Mouse (Mus musculus) forebrain, embryonic 10.5 days (tissue): ENCODE data around the gene Ccdc85c. TPM values are rescaled to one million over a fixed set of nuclear protein-coding genes. Genes with fewer than 3 reads are reported as not detected.

Experiments used
- DNase-seq: peaks from one replicate; pipeline ENCODE4 v3.0.0-alpha.2; 2017; ENCODE audit warnings: low spot score; ENCODE audit errors: extremely low spot score
- H3K27ac ChIP-seq: fragments of 300-500 bp; sonication (generic); 2 replicates; pipeline ENCODE4 v1.5.1; 2016; ENCODE audit warnings: mild to moderate bottlenecking
- H3K27me3 ChIP-seq: fragments of 300-500 bp; sonication (generic); 2 replicates; pipeline ENCODE4 v1.6.1; 2016; ENCODE audit warnings: mild to moderate bottlenecking; ENCODE audit not compliant: poor library complexity, severe bottlenecking
- H3K36me3 ChIP-seq: fragments of 300-500 bp; sonication (generic); replicated peaks from 2 replicates; pipeline ENCODE4 v1.6.1; 2016; ENCODE audit warnings: mild to moderate bottlenecking, moderate library complexity
- H3K4me1 ChIP-seq: fragments of 300-500 bp; sonication (generic); 2 replicates; pipeline ENCODE4 v1.6.1; 2016
- H3K4me3 ChIP-seq: fragments of 300-500 bp; sonication (generic); 2 replicates; pipeline ENCODE4 v1.5.1; 2016; ENCODE audit warnings: mild to moderate bottlenecking, moderate library complexity
- H3K9me3 ChIP-seq: fragments of 300-500 bp; sonication (generic); 2 replicates; pipeline ENCODE4 v1.6.1; 2016; ENCODE audit warnings: mild to moderate bottlenecking, moderate library complexity
- WGBS: fragments of 180-500 bp; shearing (Covaris S2); methylation state at CpG from one replicate; pipeline ENCODE4 v1.1.7; 2016; 5-methylcytosine and 5-hydroxymethylcytosine counted together
- polyA plus RNA-seq: library from polyadenylated mRNA; unstranded; fragments of >200 nt; fragmentation: Nextera tagmentation; extraction: Ambion mirVana; gene quantifications from 2 replicates; pipeline ENCODE4 v1.2.1, GENCODE M21; 2016

The Ccdc85c gene
- polyA plus RNA-seq, 1 experiment from 2014 or later = 14.6 TPM

DNA sequence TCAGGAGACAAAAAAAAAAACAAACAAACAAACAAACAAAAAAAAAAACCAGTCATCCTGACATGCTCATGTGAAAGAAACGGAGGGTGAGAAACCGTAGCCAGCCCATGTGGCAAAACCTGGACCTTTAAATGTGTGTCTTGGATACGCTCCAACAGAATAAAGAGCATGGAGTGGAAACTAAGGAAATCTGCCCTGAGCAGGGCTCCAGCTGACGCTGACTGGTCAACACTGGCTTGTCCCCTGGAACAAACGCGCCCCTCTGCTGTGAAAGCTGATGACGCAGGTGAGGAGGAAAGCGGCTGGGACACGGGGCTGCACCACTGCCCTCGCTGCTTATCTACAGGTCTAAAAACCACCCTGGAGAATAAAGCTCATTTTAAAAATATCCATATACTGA lies 18.5 kb downstream of the Ccdc85c start:
- 0 out of 2 replicates have a peak, but pooled peaks cover 2% of the 10 kb centered on the region for H3K36me3 ChIP-seq
- peaks cover 97% of the 10 kb centered on the region for H3K4me1 ChIP-seq
- DNase-seq = no peak
- no peaks in the 10 kb centered on the region for H3K27me3 ChIP-seq
- no peaks in the 10 kb centered on the region for H3K9me3 ChIP-seq
- 66% methylated on average over 10 of the region's 10 CpGs for WGBS
- no peak overlapping the region for H3K27ac ChIP-seq
- H3K4me3 ChIP-seq = no peak overlapping the region

DNA sequence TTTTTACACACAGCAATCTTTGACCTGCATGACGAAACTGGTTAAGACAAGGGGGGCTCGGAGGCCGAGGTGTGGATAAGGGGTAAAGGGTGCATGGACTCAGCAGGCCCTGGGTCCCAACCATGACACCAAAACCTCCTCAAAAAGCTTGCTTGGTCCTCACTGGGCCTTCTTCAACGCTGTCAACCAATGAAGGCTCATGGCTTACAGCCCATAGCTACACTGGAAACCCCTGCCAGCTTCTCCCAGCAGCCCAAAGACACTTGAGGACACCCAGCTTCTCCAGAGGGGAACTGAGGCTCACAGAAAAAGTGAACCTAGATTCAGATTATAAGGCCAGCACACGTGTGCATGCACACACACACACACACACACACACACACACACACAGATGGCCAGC lies 19.3 kb downstream of the Ccdc85c start:
- peaks cover 97% of the 10 kb centered on the region for H3K4me1 ChIP-seq
- H3K9me3 ChIP-seq = no peaks in the 10 kb centered on the region
- H3K27me3 ChIP-seq = no peaks in the 10 kb centered on the region
- no peak for DNase-seq
- H3K36me3 ChIP-seq = 0 out of 2 replicates have a peak, but pooled peaks cover 2% of the 10 kb centered on the region
- H3K4me3 ChIP-seq = peak overlapping the region; percentile 15; the same call in 1 of the 2 replicates
- H3K27ac ChIP-seq = peak overlapping the region; percentile 78
- WGBS = 28% methylated on average over 5 of the region's 5 CpGs

DNA sequence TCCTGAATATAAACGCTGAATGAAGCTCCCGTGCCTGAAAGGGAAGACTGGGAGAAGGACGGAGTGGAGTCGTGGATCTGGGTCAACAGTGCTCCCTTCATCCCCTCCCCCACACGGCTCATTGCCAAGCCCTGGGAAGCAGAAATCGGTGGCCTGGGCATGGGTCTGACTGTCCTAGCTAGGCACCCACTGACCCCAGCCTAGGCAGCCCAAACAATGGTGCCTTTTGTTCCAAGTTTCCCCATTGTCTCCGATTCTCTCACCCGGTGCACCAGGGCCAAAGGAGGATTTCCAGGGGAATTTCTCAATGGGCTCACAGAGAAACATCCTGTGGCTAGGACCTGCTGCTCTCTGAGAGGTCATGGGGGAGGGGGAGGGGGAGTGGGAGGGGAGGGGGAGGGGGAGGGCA lies 19.7 kb downstream of the Ccdc85c start:
- 5% methylated on average over 8 of the region's 8 CpGs for WGBS
- Histone ChIP-seq H3K4me1 (peaks cover 94% of the 10 kb centered on the region), H3K4me3 (peak overlapping the region; percentile 15; the same call in 1 of the 2 replicates), H3K9me3 (no peaks in the 10 kb centered on the region), H3K27me3 (no peaks in the 10 kb centered on the region), H3K27ac (peak overlapping the region; percentile 78), H3K36me3 (0 out of 2 replicates have a peak, but pooled peaks cover 2% of the 10 kb centered on the region)
- DNase-seq = peak; percentile 57

DNA sequence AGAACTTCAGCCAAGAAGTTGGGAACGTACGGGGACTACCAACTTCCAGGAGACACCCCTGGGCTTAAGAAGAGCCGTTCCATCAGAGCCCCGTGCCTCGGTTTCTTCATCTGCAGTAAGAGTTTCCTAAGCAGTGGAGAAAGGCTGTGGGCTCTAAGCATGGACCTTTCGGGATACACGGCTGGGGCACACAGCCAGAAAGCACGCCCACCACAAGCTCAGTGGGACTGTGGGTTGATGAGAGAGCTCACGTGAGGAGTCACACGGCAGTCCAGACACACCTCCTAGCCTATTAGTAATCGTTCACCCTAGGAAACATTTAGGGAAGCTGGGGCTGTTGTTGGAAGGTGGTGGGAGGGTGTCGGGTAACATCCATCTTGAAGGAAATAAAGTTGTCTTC lies 22.2 kb downstream of the Ccdc85c start:
- Histone ChIP-seq H3K4me1 (peaks cover 88% of the 10 kb centered on the region), H3K27ac (no peak overlapping the region), H3K36me3 (peaks cover 14% of the 10 kb centered on the region), H3K27me3 (no peaks in the 10 kb centered on the region), H3K9me3 (no peaks in the 10 kb centered on the region), H3K4me3 (no peak overlapping the region)
- 82% methylated on average over 12 of the region's 12 CpGs for WGBS
- DNase-seq = no peak

DNA sequence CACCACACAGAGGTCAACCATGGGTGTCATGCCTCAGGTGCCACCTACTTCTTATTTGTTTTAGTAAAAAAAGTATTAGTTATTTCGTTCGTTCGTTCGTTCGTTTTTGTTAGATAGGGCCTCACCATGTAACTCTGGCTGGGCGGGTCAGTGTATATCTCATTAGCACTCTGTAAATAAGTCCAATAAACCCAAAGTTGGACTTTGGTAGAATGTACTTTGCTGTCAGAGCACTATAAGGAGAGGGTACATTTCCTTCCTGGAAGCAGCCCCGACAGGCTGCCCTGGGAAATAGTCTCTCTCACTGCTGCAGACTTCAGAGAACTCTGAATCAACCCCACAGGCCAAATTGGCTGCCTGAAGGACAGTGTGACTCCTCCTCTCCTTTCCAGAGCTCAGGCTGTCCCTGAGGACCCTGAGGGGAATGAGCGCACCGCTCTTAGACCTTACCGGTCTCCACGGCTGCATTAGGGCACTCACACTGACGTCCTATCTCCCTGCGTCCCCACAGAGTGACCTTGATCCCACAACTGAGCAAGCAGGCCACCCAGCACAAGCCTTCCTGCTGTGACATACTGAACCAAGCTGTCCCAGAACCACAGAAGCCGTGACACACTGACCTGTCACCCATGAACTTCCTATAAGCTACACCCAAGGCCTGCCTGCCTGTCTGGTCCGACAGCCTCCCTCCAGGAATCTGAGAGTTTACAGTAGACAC lies 23.2 kb downstream of the Ccdc85c start:
- Histone ChIP-seq H3K36me3 (peaks cover 16% of the 10 kb centered on the region), H3K4me3 (no peak overlapping the region), H3K9me3 (no peaks in the 10 kb centered on the region), H3K27me3 (no peaks in the 10 kb centered on the region), H3K4me1 (peaks cover 89% of the 10 kb centered on the region), H3K27ac (peak overlapping the region; percentile 21)
- DNase-seq = no peak
- WGBS = 88% methylated on average over 15 of the region's 15 CpGs

- Histone ChIP-seq H3K4me1 (peaks cover 89% of the 10 kb centered on the region), H3K27ac (no peak overlapping the region), H3K4me3 (no peak overlapping the region), H3K36me3 (peaks cover 16% of the 10 kb centered on the region), H3K9me3 (no peaks in the 10 kb centered on the region), H3K27me3 (no peaks in the 10 kb centered on the region)
- whole genome bisulfite sequencing = 89% methylated on average over 31 of the region's 31 CpGs
- no peak for DNase-seq
Observed at GRCm38 (mm10) chr12:108251034-108251792, 24.0 kb downstream of the Ccdc85c start.

- no peaks in the 10 kb centered on the region for H3K9me3 ChIP-seq
- no peaks in the 10 kb centered on the region for H3K27me3 ChIP-seq
- peaks cover 16% of the 10 kb centered on the region for H3K36me3 ChIP-seq
- peaks cover 89% of the 10 kb centered on the region for H3K4me1 ChIP-seq
- 93% methylated on average over 10 of the region's 10 CpGs for WGBS
- no peak overlapping the region for H3K4me3 ChIP-seq
- H3K27ac ChIP-seq = 0 out of 2 replicates have a peak overlapping the region, but pooled peaks have one; percentile 37
- DNase-seq = no peak
Observed at GRCm38 (mm10) chr12:108249522-108249921, 25.7 kb downstream of the Ccdc85c start.

- no peak for DNase-seq
- Histone ChIP-seq H3K4me1 (peaks cover 89% of the 10 kb centered on the region), H3K4me3 (no peak overlapping the region), H3K36me3 (peaks cover 16% of the 10 kb centered on the region), H3K9me3 (no peaks in the 10 kb centered on the region), H3K27me3 (no peaks in the 10 kb centered on the region), H3K27ac (0 out of 2 replicates have a peak overlapping the region, but pooled peaks have one; percentile 37)
- WGBS = 94% methylated on average over 8 of the region's 8 CpGs
Observed at GRCm38 (mm10) chr12:108249019-108249418, 26.2 kb downstream of the Ccdc85c start.

- Histone ChIP-seq H3K9me3 (no peaks in the 10 kb centered on the region), H3K27me3 (no peaks in the 10 kb centered on the region), H3K36me3 (peaks cover 16% of the 10 kb centered on the region), H3K4me3 (no peak overlapping the region), H3K27ac (0 out of 2 replicates have a peak overlapping the region, but pooled peaks have one; percentile 48), H3K4me1 (peaks cover 89% of the 10 kb centered on the region)
- DNase-seq = no peak
- 87% methylated on average over 10 of the region's 10 CpGs for WGBS
Observed at GRCm38 (mm10) chr12:108246759-108247500, 28.3 kb downstream of the Ccdc85c start.

GRCm38 (mm10) chr12:108245579-108245978 lies 29.6 kb downstream of the Ccdc85c start:
- H3K36me3 ChIP-seq = peaks cover 16% of the 10 kb centered on the region
- H3K4me3 ChIP-seq = no peak overlapping the region
- no peaks in the 10 kb centered on the region for H3K27me3 ChIP-seq
- peak overlapping the region; percentile 82 for H3K27ac ChIP-seq
- H3K4me1 ChIP-seq = peaks cover 92% of the 10 kb centered on the region
- no peak for DNase-seq
- H3K9me3 ChIP-seq = no peaks in the 10 kb centered on the region
- WGBS = 41% methylated on average over 9 of the region's 9 CpGs

DNA sequence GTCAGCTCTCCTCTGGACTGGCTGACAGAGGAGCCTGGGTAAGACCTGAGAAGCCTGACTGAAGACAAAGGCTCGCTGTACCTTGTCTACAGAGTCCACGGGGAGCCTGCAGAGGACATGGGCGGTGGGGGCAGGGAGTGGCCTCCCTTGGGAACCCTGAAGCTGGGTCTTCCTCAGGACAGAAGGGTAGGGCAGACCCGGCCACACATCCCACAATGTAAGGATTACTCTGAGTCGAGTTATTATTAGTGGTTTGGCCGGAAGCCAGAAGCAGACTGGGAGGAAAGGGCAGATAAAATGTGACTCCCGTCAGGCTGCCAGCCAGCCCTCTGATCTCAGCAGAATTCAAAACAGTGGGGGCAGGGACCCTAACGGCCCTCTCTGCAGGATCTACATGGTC lies 30.4 kb downstream of the Ccdc85c start:
- H3K27ac ChIP-seq = peak overlapping the region; percentile 82
- no peak for DNase-seq
- WGBS = 12% methylated on average over 8 of the region's 8 CpGs
- peaks cover 16% of the 10 kb centered on the region for H3K36me3 ChIP-seq
- H3K9me3 ChIP-seq = no peaks in the 10 kb centered on the region
- no peak overlapping the region for H3K4me3 ChIP-seq
- H3K4me1 ChIP-seq = peaks cover 94% of the 10 kb centered on the region
- H3K27me3 ChIP-seq = no peaks in the 10 kb centered on the region

DNA sequence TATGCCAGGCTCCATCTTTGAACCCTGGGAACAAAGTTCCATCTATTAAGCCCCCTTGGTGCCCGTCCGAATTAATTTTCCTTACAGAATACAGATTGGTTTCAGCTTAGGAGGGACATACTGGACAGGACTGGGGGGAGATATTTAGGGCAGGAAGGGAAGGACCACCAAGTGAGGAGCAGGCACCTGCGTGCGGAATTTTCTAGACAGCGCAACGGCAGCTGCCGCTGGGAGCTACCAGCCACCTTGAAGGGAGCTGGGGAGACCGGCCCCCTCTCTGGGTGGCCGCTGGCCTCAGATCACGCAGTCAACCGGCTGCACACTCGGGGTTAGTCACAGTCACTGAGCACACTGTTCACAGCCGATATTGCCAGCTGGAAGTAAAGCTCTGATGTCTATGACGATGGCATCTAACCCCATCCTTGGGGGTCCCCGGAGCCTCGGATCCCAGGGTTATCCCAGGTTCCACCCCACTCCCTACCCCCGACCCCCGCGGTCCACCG lies 32.9 kb downstream of the Ccdc85c start:
- Histone ChIP-seq H3K36me3 (no peaks in the 10 kb centered on the region), H3K27ac (peak overlapping the region; percentile 91), H3K9me3 (no peaks in the 10 kb centered on the region), H3K4me1 (peaks cover 100% of the 10 kb centered on the region), H3K27me3 (no peaks in the 10 kb centered on the region), H3K4me3 (no peak overlapping the region)
- DNase-seq = no peak
- 55% methylated on average over 20 of the region's 20 CpGs for WGBS
